Comparison of ENCODE assay signal across 18 mouse cellular contexts in genomic region chr8:103148447-103148846, GRCm38 (mm10).
DNase-seq lines count a peak whose midpoint lies in the region; ATAC-seq and TF ChIP-seq lines count a peak whose summit lies in the region.
"Had no signal": no experiment of that assay in that cellular context is flagged by ENCODE, and none has a peak within 500 bp of the region (broad histone marks: within the 10 kb centered on the region; RNA-seq: fewer than 3 reads in every experiment).

No protein-coding gene starts in this region.

- no peak for ATAC-seq in forebrain, postnatal 0 days
- ATAC-seq in embryonic facial prominence, embryonic 15.5 days (ENCODE audit: insufficient number of reproducible peaks, low FRiP score, low TSS enrichment, low read depth) = no peak
- 0 out of 2 replicates have a peak, but pooled peaks have one; percentile 34 for ATAC-seq in hindbrain, embryonic 16.5 days
- ATAC-seq: activated CD4-positive, CD25-positive, alpha-beta regulatory T cell, adult 4 months had no signal

- no peak overlapping the region for H3K4me2 ChIP-seq in forebrain, postnatal 0 days (ENCODE audit: low read depth)
- 0 out of 2 replicates have a peak overlapping the region, but pooled peaks have one; percentile 0 for H3K4me2 ChIP-seq in embryonic facial prominence, embryonic 15.5 days (replicated peaks)
- no peak overlapping the region for H3K4me2 ChIP-seq in hindbrain, embryonic 16.5 days (ENCODE audit: low read length)
- H3K4me2 ChIP-seq: heart, embryonic 13.5 days; liver, embryonic 13.5 days; stomach, embryonic 15.5 days had no signal

- no peaks in the 10 kb centered on the region for H3K9me3 ChIP-seq in forebrain, embryonic 10.5 days
- H3K9me3 ChIP-seq in forebrain, postnatal 0 days (ENCODE audit: low read length) = no peaks in the 10 kb centered on the region
- no peaks in the 10 kb centered on the region for H3K9me3 ChIP-seq in embryonic facial prominence, embryonic 15.5 days (replicated peaks)
- no peaks in the 10 kb centered on the region for H3K9me3 ChIP-seq in hindbrain, embryonic 16.5 days (ENCODE audit: control insufficient read depth, low read length)
- H3K9me3 ChIP-seq: heart, embryonic 13.5 days; liver, embryonic 13.5 days; stomach, embryonic 15.5 days had no signal

- peak; percentile 17 for DNase-seq in forebrain, embryonic 10.5 days (ENCODE audit: extremely low spot score, low spot score)
- DNase-seq in forebrain, postnatal 0 days = no peak
- peak; percentile 35 for DNase-seq in brain, embryonic 14.5 days (ENCODE audit: low read depth)
- DNase-seq in layer of hippocampus, postnatal 36 days = no peak
- no peak for DNase-seq in cerebellum, adult 8-10 months
- no peak for DNase-seq in heart, postnatal 36 days
- DNase-seq: adrenal gland, postnatal 36 days; cerebellum, postnatal 25 days; kidney, adult 2 months; kidney, postnatal 36 days; liver, embryonic 13.5 days; thymus, postnatal 14 days had no signal

- no peaks in the 10 kb centered on the region for H3K36me3 ChIP-seq in forebrain, embryonic 10.5 days (replicated peaks)
- no peaks in the 10 kb centered on the region for H3K36me3 ChIP-seq in forebrain, postnatal 0 days (ENCODE audit: insufficient read depth)
- H3K36me3 ChIP-seq in embryonic facial prominence, embryonic 15.5 days = no peaks in the 10 kb centered on the region
- no peaks in the 10 kb centered on the region for H3K36me3 ChIP-seq in hindbrain, embryonic 16.5 days (ENCODE audit: control insufficient read depth, insufficient read depth, low read length)
- H3K36me3 ChIP-seq: heart, embryonic 13.5 days; liver, embryonic 13.5 days; stomach, embryonic 15.5 days had no signal

- H3K9ac ChIP-seq in forebrain, postnatal 0 days = no peak overlapping the region
- H3K9ac ChIP-seq in embryonic facial prominence, embryonic 15.5 days = no peak overlapping the region
- no peak overlapping the region for H3K9ac ChIP-seq in hindbrain, embryonic 16.5 days (ENCODE audit: low read depth, low read length)
- H3K9ac ChIP-seq: heart, embryonic 13.5 days; liver, embryonic 13.5 days; stomach, embryonic 15.5 days had no signal

- intact Hi-C loops in heart, postnatal 36 days (cut with DNase I) = no loop called here

- TF ChIP-seq POLR2A in brain, embryonic 14.5 days (IDR thresholded peaks at IDR 0.05; ENCODE audit: borderline replicate concordance, extremely low read depth, insufficient read depth, insufficient read length, poor library complexity, severe bottlenecking) = no peak

- peak overlapping the region; percentile 40; the same call in 1 of the 2 replicates for H3K27ac ChIP-seq in forebrain, embryonic 10.5 days
- H3K27ac ChIP-seq in forebrain, postnatal 0 days (ENCODE audit: low read depth, low read length) = no peak overlapping the region
- peak overlapping the region; percentile 5; the same call in 1 of the 2 replicates for H3K27ac ChIP-seq in embryonic facial prominence, embryonic 15.5 days (replicated peaks)
- no peak overlapping the region for H3K27ac ChIP-seq in hindbrain, embryonic 16.5 days (ENCODE audit: low read depth, low read length)
- H3K27ac ChIP-seq: heart, embryonic 13.5 days; liver, embryonic 13.5 days; stomach, embryonic 15.5 days had no signal

- H3K4me3 ChIP-seq in forebrain, embryonic 10.5 days = no peak overlapping the region
- no peak overlapping the region for H3K4me3 ChIP-seq in forebrain, postnatal 0 days (ENCODE audit: low read depth, low read length)
- H3K4me3 ChIP-seq in embryonic facial prominence, embryonic 15.5 days (replicated peaks) = no peak overlapping the region
- no peak overlapping the region for H3K4me3 ChIP-seq in hindbrain, embryonic 16.5 days (ENCODE audit: low read length)
- H3K4me3 ChIP-seq: heart, embryonic 13.5 days; liver, embryonic 13.5 days; megakaryocyte, embryonic 14.5 days; stomach, embryonic 15.5 days had no signal

- H3K4me1 ChIP-seq in forebrain, embryonic 10.5 days = peaks cover 31% of the 10 kb centered on the region
- no peaks in the 10 kb centered on the region for H3K4me1 ChIP-seq in forebrain, postnatal 0 days (ENCODE audit: insufficient read depth)
- peaks cover 11% of the 10 kb centered on the region for H3K4me1 ChIP-seq in embryonic facial prominence, embryonic 15.5 days
- no peaks in the 10 kb centered on the region; the same call in 1 of the 2 replicates for H3K4me1 ChIP-seq in hindbrain, embryonic 16.5 days (ENCODE audit: control insufficient read depth, insufficient read depth, low read depth, low read length)
- H3K4me1 ChIP-seq: heart, embryonic 13.5 days; liver, embryonic 13.5 days; megakaryocyte, embryonic 14.5 days; stomach, embryonic 15.5 days had no signal

- H3K27me3 ChIP-seq in forebrain, embryonic 10.5 days (ENCODE audit: poor library complexity, severe bottlenecking) = peaks cover 26% of the 10 kb centered on the region
- no peaks in the 10 kb centered on the region for H3K27me3 ChIP-seq in forebrain, postnatal 0 days (ENCODE audit: insufficient read depth, low read length)
- no peaks in the 10 kb centered on the region for H3K27me3 ChIP-seq in embryonic facial prominence, embryonic 15.5 days
- H3K27me3 ChIP-seq in hindbrain, embryonic 16.5 days (replicated peaks; ENCODE audit: control insufficient read depth, insufficient read depth, low read length) = no peaks in the 10 kb centered on the region
- H3K27me3 ChIP-seq: heart, embryonic 13.5 days; liver, embryonic 13.5 days; megakaryocyte, embryonic 14.5 days; stomach, embryonic 15.5 days had no signal

- no peak for TF ChIP-seq CTCF in forebrain, postnatal 0 days (IDR thresholded peaks at IDR 0.05; ENCODE audit: low read depth)
- TF ChIP-seq CTCF in brain, embryonic 14.5 days (IDR thresholded peaks at IDR 0.05; ENCODE audit: borderline replicate concordance, extremely low read depth, insufficient read depth, insufficient read length) = no peak

- 49% methylated on average over 10 of the region's 10 CpGs for WGBS in forebrain, embryonic 10.5 days
- 35% methylated on average over 10 of the region's 10 CpGs for WGBS in forebrain, postnatal 0 days
- 41% methylated on average over 10 of the region's 10 CpGs for WGBS in embryonic facial prominence, embryonic 15.5 days
- 47% methylated on average over 10 of the region's 10 CpGs for WGBS in hindbrain, embryonic 16.5 days

Comparison
In these comparisons a context has a peak if more than half of its experiments do, and no peak if none do; other contexts are left out.
1. DNase-seq: peak in forebrain, embryonic 10.5 days (single experiment) and brain, embryonic 14.5 days (single experiment); none in forebrain, postnatal 0 days (single experiment), layer of hippocampus, postnatal 36 days (0 of 2), cerebellum, adult 8-10 months (single experiment) and heart, postnatal 36 days (0 of 2).
2. H3K27ac ChIP-seq: peak in forebrain, embryonic 10.5 days (single experiment) and embryonic facial prominence, embryonic 15.5 days (single experiment); none in forebrain, postnatal 0 days (single experiment) and hindbrain, embryonic 16.5 days (single experiment).